Mouse (Mus musculus): Measurements from ENCODE around the gene Pkn1.

Gene Pkn1

DNA sequence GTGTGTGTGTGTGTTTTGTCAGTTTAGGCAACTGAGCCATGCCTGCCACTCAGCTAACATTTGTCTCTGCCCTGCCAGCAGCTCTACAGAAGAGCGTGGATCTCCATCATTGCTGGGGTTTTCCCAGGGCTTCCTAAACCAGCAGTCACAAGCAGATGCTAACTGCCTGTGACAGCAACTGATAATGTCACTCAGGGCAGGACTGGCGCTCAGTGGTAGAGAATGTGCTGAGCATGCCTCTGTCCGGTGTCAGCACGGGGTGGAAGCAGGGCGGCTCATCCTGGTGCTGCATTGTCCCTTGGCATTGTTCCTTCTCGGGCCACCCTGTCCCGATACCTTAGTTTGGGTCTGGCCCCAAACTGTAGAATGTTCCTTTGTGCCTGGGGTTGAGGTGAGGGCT, 75.4 kb downstream of the Pkn1 start:
- Histone ChIP-seq H3K36me3 (ENCODE audit: control insufficient read depth, insufficient read depth, low read length, poor library complexity, severe bottlenecking) (no peaks in the 10 kb centered on the region), H3K27me3 (ENCODE audit: control insufficient read depth, insufficient read depth, low read length, poor library complexity, severe bottlenecking) (no peaks in the 10 kb centered on the region)
- DNase-seq (ENCODE audit: low read depth, low spot score): no peak

DNA sequence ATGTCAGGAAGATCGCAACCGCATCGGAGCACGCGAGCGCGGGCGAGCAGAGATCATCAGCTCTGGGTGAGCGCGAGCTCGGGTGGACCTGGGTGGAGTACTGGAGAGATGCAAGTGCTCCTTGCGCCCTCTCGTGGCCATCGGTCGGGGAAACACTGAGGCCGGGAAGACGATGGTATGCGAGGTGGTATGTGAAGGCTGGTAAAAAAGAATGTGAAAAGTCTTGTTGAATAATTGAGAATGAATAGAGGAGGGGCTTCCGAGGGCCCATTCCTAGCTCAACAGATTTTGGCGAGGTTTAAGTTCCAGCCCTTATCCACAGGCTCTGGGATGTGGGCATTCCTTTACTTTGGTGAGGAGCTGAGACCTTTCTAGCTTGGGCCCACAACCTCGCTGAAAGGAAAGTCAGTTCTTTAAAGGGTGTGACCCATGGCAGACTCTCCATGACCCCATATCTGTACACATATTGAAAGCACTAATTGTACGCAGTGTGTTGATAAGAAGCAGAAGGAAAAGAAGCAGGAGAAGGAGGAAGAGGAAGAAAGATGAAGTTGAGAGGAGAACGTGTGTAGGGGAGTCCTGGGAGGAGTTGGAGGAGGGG, 76.5 kb downstream of the Pkn1 start:
- H3K36me3 ChIP-seq (ENCODE audit: control insufficient read depth, insufficient read depth, low read length, poor library complexity, severe bottlenecking): no peaks in the 10 kb centered on the region
- no peaks in the 10 kb centered on the region for H3K27me3 ChIP-seq (ENCODE audit: control insufficient read depth, insufficient read depth, low read length, poor library complexity, severe bottlenecking)
- DNase-seq (ENCODE audit: low read depth, low spot score): peak; percentile 91

DNA sequence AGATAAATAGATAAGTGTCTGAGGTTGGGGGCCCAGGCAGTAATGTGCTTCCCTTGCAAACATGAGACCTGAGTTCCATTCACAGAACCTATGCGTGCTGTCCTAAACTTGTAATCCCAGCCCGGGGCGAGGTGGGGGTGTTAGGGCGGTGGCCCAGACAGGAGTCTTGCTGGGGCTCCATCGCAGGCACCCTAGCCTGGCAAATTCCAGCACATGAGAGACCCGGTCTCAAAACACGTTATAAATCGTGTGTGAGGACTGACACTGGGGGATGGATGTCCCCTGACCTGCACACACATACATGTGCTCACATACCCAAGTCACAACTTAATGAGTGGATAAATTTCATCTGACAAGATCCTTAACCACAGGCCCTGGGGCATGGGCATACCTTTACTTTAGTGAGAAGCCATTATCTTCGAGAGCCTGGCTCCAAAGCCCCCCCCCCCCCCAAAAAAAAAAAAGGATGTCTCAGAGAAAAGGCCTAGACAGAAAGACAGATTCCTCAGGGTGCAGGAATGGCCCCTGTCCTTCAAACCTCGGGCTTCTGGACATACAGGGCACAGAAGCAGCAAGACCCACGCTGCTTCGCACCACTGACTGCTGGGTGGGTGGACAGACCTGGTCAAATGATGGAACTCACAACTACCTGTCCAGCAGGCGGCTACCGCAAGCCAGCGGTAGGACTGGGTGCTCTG, 77.1 kb downstream of the Pkn1 start:
- Histone ChIP-seq H3K36me3 (ENCODE audit: control insufficient read depth, insufficient read depth, low read length, poor library complexity, severe bottlenecking) (no peaks in the 10 kb centered on the region), H3K27me3 (ENCODE audit: control insufficient read depth, insufficient read depth, low read length, poor library complexity, severe bottlenecking) (no peaks in the 10 kb centered on the region)
- no peak for DNase-seq (ENCODE audit: low read depth, low spot score)

DNA sequence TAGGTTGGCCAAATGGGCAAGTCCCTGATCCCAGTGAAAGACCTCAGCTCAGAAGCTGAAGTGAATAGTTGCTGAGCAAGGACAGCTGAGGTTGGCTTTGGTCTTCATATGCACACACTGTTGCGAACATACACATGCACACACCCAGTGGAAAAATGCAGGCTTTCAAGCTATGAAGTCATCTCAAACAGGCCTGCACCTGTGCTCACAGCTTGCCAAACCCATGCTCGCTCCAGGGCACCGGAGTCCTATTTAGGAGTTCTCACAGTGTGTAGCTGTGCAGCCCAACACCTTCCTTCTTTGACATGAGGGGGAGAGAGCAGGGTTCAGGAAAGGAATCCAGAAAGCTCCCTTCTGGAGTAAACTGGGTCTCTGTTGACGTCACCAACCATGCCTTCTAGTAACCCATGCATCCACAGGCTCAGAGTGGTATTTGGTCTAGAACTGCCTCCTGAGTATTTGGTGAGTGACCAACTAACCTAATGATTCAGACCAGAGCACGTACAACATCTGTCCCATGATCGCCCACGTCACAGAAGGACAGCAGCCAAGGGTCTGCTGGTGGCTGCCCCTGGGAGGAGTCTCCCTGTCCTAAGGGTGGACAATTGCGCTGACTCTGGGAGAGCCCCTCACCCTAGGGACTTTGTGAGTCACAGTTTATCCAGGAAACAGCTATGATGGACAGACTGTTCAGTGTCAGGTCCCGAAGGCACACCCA, 79.3 kb downstream of the Pkn1 start:
- DNase-seq (ENCODE audit: low read depth, low spot score): peak; percentile 46
- no peaks in the 10 kb centered on the region for H3K36me3 ChIP-seq (ENCODE audit: control insufficient read depth, insufficient read depth, low read length, poor library complexity, severe bottlenecking)

DNA sequence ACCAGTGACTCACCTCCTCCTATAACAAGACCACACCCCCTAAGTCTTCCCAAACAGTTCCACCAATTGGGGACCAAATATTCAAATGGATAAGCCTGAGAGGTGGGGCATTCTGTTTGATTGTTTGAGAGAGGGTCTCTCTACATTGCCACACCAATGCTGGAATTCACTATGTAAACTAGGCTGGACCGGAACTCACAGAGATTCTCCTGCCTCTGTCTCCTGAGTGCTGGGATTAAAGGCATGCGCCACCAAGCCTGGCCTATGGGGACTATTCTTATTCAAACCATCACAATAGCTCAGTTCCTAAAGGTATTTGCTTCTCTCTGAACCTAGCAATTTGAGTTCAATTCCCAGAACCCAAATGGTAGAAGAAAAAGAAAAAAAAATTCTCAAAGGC, 80.4 kb downstream of the Pkn1 start:
- H3K27me3 ChIP-seq (ENCODE audit: control insufficient read depth, insufficient read depth, low read length, poor library complexity, severe bottlenecking): no peaks in the 10 kb centered on the region
- no peak for DNase-seq (ENCODE audit: low read depth, low spot score)
- H3K36me3 ChIP-seq (ENCODE audit: control insufficient read depth, insufficient read depth, low read length, poor library complexity, severe bottlenecking): no peaks in the 10 kb centered on the region

More for the DNA sequence above, 79.3 kb downstream of the Pkn1 start:
- H3K27me3 ChIP-seq (ENCODE audit: control insufficient read depth, insufficient read depth, low read length, poor library complexity, severe bottlenecking): no peaks in the 10 kb centered on the region

DNA sequence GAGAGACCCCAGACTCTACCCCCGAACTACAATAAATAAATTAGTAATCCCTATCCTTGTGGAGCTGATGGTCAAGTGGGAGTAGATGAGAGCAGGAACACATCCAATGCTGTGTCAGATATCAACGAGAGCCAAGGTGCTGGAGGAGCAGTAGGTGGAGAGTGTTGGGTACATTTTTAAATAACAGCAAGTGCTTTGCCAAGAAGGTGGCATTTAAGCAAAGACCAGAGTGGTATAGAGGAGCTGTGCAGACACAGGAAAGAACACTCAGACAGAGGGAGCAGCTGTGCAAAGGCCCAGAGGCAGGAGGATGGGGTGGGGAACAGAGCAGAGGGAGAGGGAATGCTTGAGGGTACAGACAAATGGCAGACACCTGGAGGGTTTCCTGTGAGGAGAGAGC, 81.9 kb downstream of the Pkn1 start:
- no peaks in the 10 kb centered on the region for H3K27me3 ChIP-seq (ENCODE audit: control insufficient read depth, insufficient read depth, low read length, poor library complexity, severe bottlenecking)
- H3K36me3 ChIP-seq (ENCODE audit: control insufficient read depth, insufficient read depth, low read length, poor library complexity, severe bottlenecking): no peaks in the 10 kb centered on the region
- peak; percentile 29 for DNase-seq (ENCODE audit: low read depth, low spot score)

DNA sequence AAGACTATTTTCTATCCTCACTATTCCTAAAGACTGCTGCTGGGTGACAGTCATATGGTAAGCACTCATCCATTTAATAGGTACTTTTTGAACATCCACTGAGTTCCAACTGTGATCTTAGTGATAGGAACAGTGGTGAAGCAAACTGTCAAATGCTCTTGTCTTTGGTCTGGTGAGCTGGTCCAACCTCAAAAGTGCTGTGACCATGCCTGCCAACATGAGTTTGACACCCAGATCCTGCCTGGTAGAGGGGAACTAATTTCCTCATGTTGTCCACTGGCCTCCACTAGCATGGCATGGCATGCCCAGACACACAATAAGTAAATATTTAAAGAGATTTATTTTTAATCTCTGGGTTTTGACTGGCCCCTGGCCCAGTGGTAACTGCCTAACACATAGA, 82.4 kb downstream of the Pkn1 start:
- peaks cover 2% of the 10 kb centered on the region; the same call in 1 of the 2 replicates for H3K36me3 ChIP-seq (ENCODE audit: control insufficient read depth, insufficient read depth, low read length, poor library complexity, severe bottlenecking)
- H3K27me3 ChIP-seq (ENCODE audit: control insufficient read depth, insufficient read depth, low read length, poor library complexity, severe bottlenecking): no peaks in the 10 kb centered on the region
- DNase-seq (ENCODE audit: low read depth, low spot score): peak; percentile 33
